Mouse (Mus musculus): ENCODE measurements around the gene Cct3. TPM values are rescaled to one million over a fixed set of nuclear protein-coding genes. Genes with fewer than 3 reads are reported as not detected.
"Not testable (repeated sequence)": the region's sequence is repeated elsewhere in the genome, so short reads cannot be mapped to it uniquely, and the experiment has no call there.

Gene Cct3
- polyA plus RNA-seq, 1 experiment from 2014 or later, result 444 TPM

GRCm38 (mm10) chr3:88285565-88285895, 11.4 kb upstream of the Cct3 start:
- not testable (repeated sequence) for H3K4me2 ChIP-seq (ENCODE audit: low read length); H3K4me1 ChIP-seq (ENCODE audit: control insufficient read depth, insufficient read depth, low read length); H3K36me3 ChIP-seq (ENCODE audit: control insufficient read depth, insufficient read depth, low read length); ATAC-seq; H3K27me3 ChIP-seq (ENCODE audit: control insufficient read depth, insufficient read depth, low read depth, low read length); H3K9me3 ChIP-seq (replicated peaks; ENCODE audit: control insufficient read depth, low read length, poor library complexity, severe bottlenecking); H3K9ac ChIP-seq (ENCODE audit: low read depth, low read length); H3K4me3 ChIP-seq (ENCODE audit: low read depth, low read length); H3K27ac ChIP-seq (ENCODE audit: low read length)
- WGBS, result no CpG with 5 or more reads among the region's 2 CpGs

DNA sequence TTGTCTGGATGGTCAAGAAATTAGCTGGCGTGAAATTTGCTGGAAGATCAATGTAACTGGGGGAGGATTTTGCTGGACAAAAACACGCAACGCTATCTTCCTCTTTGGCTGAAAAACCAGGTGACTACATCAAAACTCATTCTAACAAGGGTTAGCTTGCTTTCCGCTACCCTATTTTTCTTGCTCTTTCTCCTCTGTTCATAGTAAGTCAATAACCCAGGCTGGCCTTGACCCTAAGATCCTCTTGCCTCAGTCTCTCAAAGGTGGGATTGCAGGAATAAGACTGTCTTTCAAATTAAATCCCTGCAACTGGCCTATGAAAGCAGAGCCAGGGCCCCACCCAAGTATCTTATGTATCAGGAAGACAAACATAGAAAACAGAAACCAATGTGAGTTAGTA, 9.8 kb upstream of the Cct3 start, which contains the start of gene Gm38392:
Gm38392 (minus strand) TSS at position 101 of the 400 bp plus-strand sequence.
- Histone ChIP-seq H3K27me3 (ENCODE audit: control insufficient read depth, insufficient read depth, low read depth, low read length) (no peaks in the 10 kb centered on the region), H3K9ac (ENCODE audit: low read depth, low read length) (no peak within 1 kb of the TSS), H3K27ac (ENCODE audit: low read length) (no peak within 1 kb of the TSS), H3K4me3 (ENCODE audit: low read depth, low read length) (no peak within 1 kb of the TSS), H3K4me1 (ENCODE audit: control insufficient read depth, insufficient read depth, low read length) (no peaks in the 10 kb centered on the region), H3K36me3 (ENCODE audit: control insufficient read depth, insufficient read depth, low read length) (no peaks in the 10 kb centered on the region), H3K4me2 (ENCODE audit: low read length) (no peak within 1 kb of the TSS), H3K9me3 (replicated peaks; ENCODE audit: control insufficient read depth, low read length, poor library complexity, severe bottlenecking) (no peaks in the 10 kb centered on the region)
- WGBS, result 96% methylated on average over 4 of the region's 4 CpGs
- ATAC-seq, result no peak

GRCm38 (mm10) chr3:88288133-88288713, 8.7 kb upstream of the Cct3 start:
- H3K9me3 ChIP-seq (replicated peaks; ENCODE audit: control insufficient read depth, low read length, poor library complexity, severe bottlenecking); H3K9ac ChIP-seq (ENCODE audit: low read depth, low read length); H3K27ac ChIP-seq (ENCODE audit: low read length); H3K4me1 ChIP-seq (ENCODE audit: control insufficient read depth, insufficient read depth, low read length); H3K27me3 ChIP-seq (ENCODE audit: control insufficient read depth, insufficient read depth, low read depth, low read length); ATAC-seq; H3K36me3 ChIP-seq (ENCODE audit: control insufficient read depth, insufficient read depth, low read length); H3K4me2 ChIP-seq (ENCODE audit: low read length); H3K4me3 ChIP-seq (ENCODE audit: low read depth, low read length): not testable (repeated sequence)
- WGBS, result 70% methylated on average over 8 of the region's 10 CpGs

GRCm38 (mm10) chr3:88291970-88292369, 4.9 kb upstream of the Cct3 start:
- H3K4me3 ChIP-seq (ENCODE audit: low read depth, low read length), result no peak overlapping the region
- 44% methylated on average over 4 of the region's 4 CpGs for WGBS
- no peak overlapping the region for H3K27ac ChIP-seq (ENCODE audit: low read length)
- H3K27me3 ChIP-seq (ENCODE audit: control insufficient read depth, insufficient read depth, low read depth, low read length), result no peaks in the 10 kb centered on the region
- no peak for ATAC-seq
- no peak overlapping the region for H3K9ac ChIP-seq (ENCODE audit: low read depth, low read length)
- no peak overlapping the region for H3K4me2 ChIP-seq (ENCODE audit: low read length)
- H3K36me3 ChIP-seq (ENCODE audit: control insufficient read depth, insufficient read depth, low read length), result no peaks in the 10 kb centered on the region
- H3K4me1 ChIP-seq (ENCODE audit: control insufficient read depth, insufficient read depth, low read length), result peaks cover 4% of the 10 kb centered on the region; the same call in 1 of the 2 replicates
- H3K9me3 ChIP-seq (replicated peaks; ENCODE audit: control insufficient read depth, low read length, poor library complexity, severe bottlenecking), result no peaks in the 10 kb centered on the region

DNA sequence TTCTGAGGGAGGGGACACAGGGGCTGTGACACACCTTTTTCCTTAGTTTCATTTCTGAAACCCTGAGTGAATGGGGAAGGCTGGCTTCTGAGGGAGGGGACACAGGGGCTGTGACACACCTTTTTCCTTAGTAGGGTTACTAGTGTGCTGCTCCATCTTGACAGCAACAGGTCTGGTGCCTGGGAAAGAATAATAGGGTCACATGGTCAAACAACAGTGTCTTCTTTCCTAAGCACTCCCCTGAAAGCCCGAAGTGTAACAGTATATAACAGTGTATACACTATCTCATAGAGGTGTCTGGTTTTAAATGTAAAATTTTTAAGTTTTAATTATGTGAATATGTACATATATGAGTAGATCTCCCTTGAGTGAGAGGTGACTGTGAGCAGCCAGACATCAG, 1.6 kb upstream of the Cct3 start:
- not testable (repeated sequence) for H3K4me3 ChIP-seq (ENCODE audit: low read depth, low read length)

GRCm38 (mm10) chr3:88296110-88296560, 781 bp upstream of the Cct3 start:
- WGBS, result under 1% methylated on average over 12 of the region's 12 CpGs
- Histone ChIP-seq H3K27me3 (ENCODE audit: control insufficient read depth, insufficient read depth, low read depth, low read length) (no peaks in the 10 kb centered on the region), H3K36me3 (ENCODE audit: control insufficient read depth, insufficient read depth, low read length) (peaks cover 12% of the 10 kb centered on the region), H3K9me3 (replicated peaks; ENCODE audit: control insufficient read depth, low read length, poor library complexity, severe bottlenecking) (no peaks in the 10 kb centered on the region), H3K4me3 (ENCODE audit: low read depth, low read length) (peak overlapping the region; percentile 86), H3K4me1 (ENCODE audit: control insufficient read depth, insufficient read depth, low read length) (peaks cover 15% of the 10 kb centered on the region), H3K9ac (ENCODE audit: low read depth, low read length) (peak overlapping the region; percentile 66), H3K27ac (ENCODE audit: low read length) (peak overlapping the region; percentile 91), H3K4me2 (ENCODE audit: low read length) (peak overlapping the region; percentile 56)
- ATAC-seq, result peak; percentile 34

More for the DNA sequence above, 1.6 kb upstream of the Cct3 start:
- H3K9me3 ChIP-seq (replicated peaks; ENCODE audit: control insufficient read depth, low read length, poor library complexity, severe bottlenecking); H3K27ac ChIP-seq (ENCODE audit: low read length); H3K9ac ChIP-seq (ENCODE audit: low read depth, low read length); H3K36me3 ChIP-seq (ENCODE audit: control insufficient read depth, insufficient read depth, low read length); ATAC-seq; H3K27me3 ChIP-seq (ENCODE audit: control insufficient read depth, insufficient read depth, low read depth, low read length); H3K4me2 ChIP-seq (ENCODE audit: low read length): not testable (repeated sequence)
- H3K4me1 ChIP-seq (ENCODE audit: control insufficient read depth, insufficient read depth, low read length), result peaks cover 15% of the 10 kb centered on the region
- 87% methylated on average over 1 of the region's 1 CpGs for WGBS

- peak overlapping the region; percentile 95 for H3K27ac ChIP-seq (ENCODE audit: low read length)
- H3K4me2 ChIP-seq (ENCODE audit: low read length), result peak overlapping the region; percentile 68
- H3K4me1 ChIP-seq (ENCODE audit: control insufficient read depth, insufficient read depth, low read length), result peaks cover 15% of the 10 kb centered on the region
- peak overlapping the region; percentile 86 for H3K4me3 ChIP-seq (ENCODE audit: low read depth, low read length)
- ATAC-seq, result peak; percentile 15; the same call in 1 of the 2 replicates
- under 1% methylated on average over 30 of the region's 30 CpGs for WGBS
- peaks cover 21% of the 10 kb centered on the region for H3K36me3 ChIP-seq (ENCODE audit: control insufficient read depth, insufficient read depth, low read length)
- no peaks in the 10 kb centered on the region for H3K9me3 ChIP-seq (replicated peaks; ENCODE audit: control insufficient read depth, low read length, poor library complexity, severe bottlenecking)
- H3K9ac ChIP-seq (ENCODE audit: low read depth, low read length), result peak overlapping the region; percentile 89
- no peaks in the 10 kb centered on the region for H3K27me3 ChIP-seq (ENCODE audit: control insufficient read depth, insufficient read depth, low read depth, low read length)
These were observed 470 bp downstream of the Cct3 start for GRCm38 (mm10) chr3:88297321-88297851.

GRCm38 (mm10) chr3:88299172-88299571, 2.3 kb downstream of the Cct3 start:
- Histone ChIP-seq H3K4me1 (ENCODE audit: control insufficient read depth, insufficient read depth, low read length) (peaks cover 15% of the 10 kb centered on the region), H3K9ac (ENCODE audit: low read depth, low read length) (no peak overlapping the region), H3K27ac (ENCODE audit: low read length) (no peak overlapping the region), H3K4me3 (ENCODE audit: low read depth, low read length) (no peak overlapping the region), H3K27me3 (ENCODE audit: control insufficient read depth, insufficient read depth, low read depth, low read length) (no peaks in the 10 kb centered on the region), H3K9me3 (replicated peaks; ENCODE audit: control insufficient read depth, low read length, poor library complexity, severe bottlenecking) (no peaks in the 10 kb centered on the region), H3K4me2 (ENCODE audit: low read length) (no peak overlapping the region), H3K36me3 (ENCODE audit: control insufficient read depth, insufficient read depth, low read length) (peaks cover 35% of the 10 kb centered on the region)
- no peak for ATAC-seq
- WGBS, result 87% methylated on average over 1 of the region's 1 CpGs

GRCm38 (mm10) chr3:88324951-88325405, 28.1 kb downstream of the Cct3 start, which contains the start of gene Glmp:
Glmp (plus strand) TSS chr3:88325023.
- H3K27me3 ChIP-seq (ENCODE audit: control insufficient read depth, insufficient read depth, low read depth, low read length), result no peaks in the 10 kb centered on the region
- 2% methylated on average over 10 of the region's 10 CpGs for WGBS
- peak within 1 kb of the TSS; percentile 46 for H3K4me3 ChIP-seq (ENCODE audit: low read depth, low read length)
- peak within 1 kb of the TSS; percentile 51 for H3K9ac ChIP-seq (ENCODE audit: low read depth, low read length)
- H3K4me1 ChIP-seq (ENCODE audit: control insufficient read depth, insufficient read depth, low read length), result peaks cover 8% of the 10 kb centered on the region
- no peak within 1 kb of the TSS for H3K27ac ChIP-seq (ENCODE audit: low read length)
- peak; percentile 83 for ATAC-seq
- H3K9me3 ChIP-seq (replicated peaks; ENCODE audit: control insufficient read depth, low read length, poor library complexity, severe bottlenecking), result no peaks in the 10 kb centered on the region
- H3K4me2 ChIP-seq (ENCODE audit: low read length), result peak within 1 kb of the TSS; percentile 82
- H3K36me3 ChIP-seq (ENCODE audit: control insufficient read depth, insufficient read depth, low read length), result peaks cover 31% of the 10 kb centered on the region

Data from midbrain, embryonic 16.5 days (tissue).